Mouse (Mus musculus): ENCODE results near the gene C030005K15Rik. TPM values are rescaled to one million over a fixed set of nuclear protein-coding genes. Genes with fewer than 3 reads are reported as not detected.

C030005K15Rik gene
- total RNA-seq, 1 experiment: not detected

GRCm38 (mm10) chr10:97714584-97714983, 12.0 kb downstream of the C030005K15Rik start:
- in situ Hi-C loops (cut with MboI; ENCODE audit: low sequenced_read_pairs in 2 of 2, unreplicated experiment in 2 of 2): no loop called here
- DNase-seq (ENCODE audit: low read depth, low spot score): no peak
- no peak overlapping the region for H3K27ac ChIP-seq (ENCODE audit: insufficient read depth, low read depth, low read length, poor library complexity, severe bottlenecking)

DNA sequence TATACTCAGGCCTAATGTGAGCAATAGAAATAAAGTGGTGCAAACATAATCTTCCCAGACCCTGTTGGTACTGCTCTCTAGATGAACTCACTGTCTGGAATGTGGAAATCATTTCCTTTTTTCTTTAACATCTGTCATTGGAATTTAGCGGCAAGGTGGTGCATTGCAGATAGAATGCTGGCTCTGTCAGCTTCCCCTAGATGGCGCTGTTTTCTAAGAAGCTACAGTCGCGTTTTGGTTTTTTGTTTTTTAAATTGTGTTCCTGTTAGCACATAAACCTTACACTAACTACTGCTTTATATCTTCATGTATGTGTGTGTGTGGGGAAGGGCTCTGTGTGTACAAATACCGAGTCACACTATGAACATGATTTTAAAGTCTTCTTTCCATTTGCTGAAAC, 13.9 kb downstream of the C030005K15Rik start:
- Histone ChIP-seq H3K9me3 (ENCODE audit: control insufficient read depth, insufficient read depth, low read depth, low read length) (no peaks in the 10 kb centered on the region), H3K4me3 (ENCODE audit: insufficient read depth in 1 of 2, low read depth in 1 of 2, low read length in 2 of 2, poor library complexity in 1 of 2, severe bottlenecking in 1 of 2) (no peak overlapping the region), H3K36me3 (ENCODE audit: control insufficient read depth, insufficient read depth, low read length, poor library complexity, severe bottlenecking) (no peaks in the 10 kb centered on the region), H3K4me1 (ENCODE audit: control insufficient read depth in 2 of 2, insufficient read depth in 2 of 2, low read length in 2 of 2, poor library complexity in 1 of 2) (no peaks in the 10 kb centered on the region), H3K9ac (ENCODE audit: insufficient read depth, low read depth, low read length, poor library complexity, severe bottlenecking) (no peak overlapping the region), H3K27ac (ENCODE audit: insufficient read depth, low read depth, low read length, poor library complexity, severe bottlenecking) (no peak overlapping the region)
- no peak for TF ChIP-seq ZC3H11A (IDR thresholded peaks at IDR 0.05; ENCODE audit: borderline replicate concordance, low read depth, low read length)
- no peak for TF ChIP-seq MAFK (IDR thresholded peaks at IDR 0.05; ENCODE audit: insufficient read depth, low read depth, low read length)
- TF ChIP-seq ZNF384 (IDR thresholded peaks at IDR 0.05; ENCODE audit: low read depth, low read length): no peak
- TF ChIP-seq HCFC1 (IDR thresholded peaks at IDR 0.05; ENCODE audit: borderline replicate concordance, insufficient read depth, low read length): no peak
- no peak for TF ChIP-seq CHD2 (IDR thresholded peaks at IDR 0.05; ENCODE audit: low read depth, low read length)
- in situ Hi-C loops (cut with MboI; ENCODE audit: low sequenced_read_pairs in 2 of 2, unreplicated experiment in 2 of 2): no loop called here
- peak; percentile 30 for DNase-seq (ENCODE audit: low read depth, low spot score)

More at GRCm38 (mm10) chr10:97714584-97714983, 12.0 kb downstream of the C030005K15Rik start:
- no peak overlapping the region for H3K9ac ChIP-seq (ENCODE audit: insufficient read depth, low read depth, low read length, poor library complexity, severe bottlenecking)
- no peaks in the 10 kb centered on the region for H3K36me3 ChIP-seq (ENCODE audit: control insufficient read depth, insufficient read depth, low read length, poor library complexity, severe bottlenecking)
- H3K4me1 ChIP-seq (ENCODE audit: control insufficient read depth in 2 of 2, insufficient read depth in 2 of 2, low read length in 2 of 2, poor library complexity in 1 of 2): no peaks in the 10 kb centered on the region
- TF ChIP-seq CHD2 (IDR thresholded peaks at IDR 0.05; ENCODE audit: low read depth, low read length) (no peak), HCFC1 (IDR thresholded peaks at IDR 0.05; ENCODE audit: borderline replicate concordance, insufficient read depth, low read length) (no peak), MAFK (IDR thresholded peaks at IDR 0.05; ENCODE audit: insufficient read depth, low read depth, low read length) (no peak), ZNF384 (IDR thresholded peaks at IDR 0.05; ENCODE audit: low read depth, low read length) (no peak), ZC3H11A (IDR thresholded peaks at IDR 0.05; ENCODE audit: borderline replicate concordance, low read depth, low read length) (no peak)
- no peaks in the 10 kb centered on the region for H3K9me3 ChIP-seq (ENCODE audit: control insufficient read depth, insufficient read depth, low read depth, low read length)
- H3K4me3 ChIP-seq (ENCODE audit: insufficient read depth in 1 of 2, low read depth in 1 of 2, low read length in 2 of 2, poor library complexity in 1 of 2, severe bottlenecking in 1 of 2): no peak overlapping the region

GRCm38 (mm10) chr10:97704562-97704961, 22.0 kb downstream of the C030005K15Rik start:
- in situ Hi-C loops (cut with MboI; ENCODE audit: low sequenced_read_pairs in 2 of 2, unreplicated experiment in 2 of 2): no loop called here
- DNase-seq (ENCODE audit: low read depth, low spot score): peak; percentile 31
- H3K9ac ChIP-seq (ENCODE audit: insufficient read depth, low read depth, low read length, poor library complexity, severe bottlenecking): no peak overlapping the region
- H3K9me3 ChIP-seq (ENCODE audit: control insufficient read depth, insufficient read depth, low read depth, low read length): no peaks in the 10 kb centered on the region
- no peak overlapping the region for H3K4me3 ChIP-seq (ENCODE audit: insufficient read depth in 1 of 2, low read depth in 1 of 2, low read length in 2 of 2, poor library complexity in 1 of 2, severe bottlenecking in 1 of 2)
- H3K27ac ChIP-seq (ENCODE audit: insufficient read depth, low read depth, low read length, poor library complexity, severe bottlenecking): no peak overlapping the region
- H3K36me3 ChIP-seq (ENCODE audit: control insufficient read depth, insufficient read depth, low read length, poor library complexity, severe bottlenecking): no peaks in the 10 kb centered on the region
- TF ChIP-seq MAFK (IDR thresholded peaks at IDR 0.05; ENCODE audit: insufficient read depth, low read depth, low read length): no peak
- TF ChIP-seq CHD2 (IDR thresholded peaks at IDR 0.05; ENCODE audit: low read depth, low read length): no peak
- peak; percentile 45; the same call in 1 of the 2 replicates for TF ChIP-seq ZC3H11A (IDR thresholded peaks at IDR 0.05; ENCODE audit: borderline replicate concordance, low read depth, low read length)
- no peak for TF ChIP-seq HCFC1 (IDR thresholded peaks at IDR 0.05; ENCODE audit: borderline replicate concordance, insufficient read depth, low read length)
- TF ChIP-seq ZNF384 (IDR thresholded peaks at IDR 0.05; ENCODE audit: low read depth, low read length): no peak
- no peaks in the 10 kb centered on the region for H3K4me1 ChIP-seq (ENCODE audit: control insufficient read depth in 2 of 2, insufficient read depth in 2 of 2, low read length in 2 of 2, poor library complexity in 1 of 2)

DNA sequence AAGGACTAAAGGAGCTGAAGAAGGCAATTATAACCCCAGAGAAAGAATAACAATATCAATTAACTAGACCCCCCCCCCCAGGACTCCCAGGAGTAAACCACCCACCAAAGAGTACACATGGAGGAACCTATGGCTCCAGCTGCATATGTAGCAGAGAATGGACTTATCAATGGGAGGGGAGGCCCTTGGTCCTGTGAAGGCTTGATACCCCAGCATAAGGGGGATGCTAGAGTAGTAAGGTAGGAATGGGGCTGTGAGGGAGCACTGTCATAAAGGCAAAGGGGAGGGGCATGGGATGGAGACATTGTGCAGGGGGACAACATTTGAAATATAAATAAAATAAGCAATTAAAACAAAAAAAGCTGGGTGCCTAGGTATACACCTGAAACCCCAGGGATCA, 24.2 kb downstream of the C030005K15Rik start:
- Histone ChIP-seq H3K9ac (ENCODE audit: insufficient read depth, low read depth, low read length, poor library complexity, severe bottlenecking) (no peak overlapping the region), H3K27ac (ENCODE audit: insufficient read depth, low read depth, low read length, poor library complexity, severe bottlenecking) (no peak overlapping the region), H3K36me3 (ENCODE audit: control insufficient read depth, insufficient read depth, low read length, poor library complexity, severe bottlenecking) (no peaks in the 10 kb centered on the region), H3K9me3 (ENCODE audit: control insufficient read depth, insufficient read depth, low read depth, low read length) (no peaks in the 10 kb centered on the region), H3K4me1 (ENCODE audit: control insufficient read depth in 2 of 2, insufficient read depth in 2 of 2, low read length in 2 of 2, poor library complexity in 1 of 2) (no peaks in the 10 kb centered on the region), H3K4me3 (ENCODE audit: insufficient read depth in 1 of 2, low read depth in 1 of 2, low read length in 2 of 2, poor library complexity in 1 of 2, severe bottlenecking in 1 of 2) (no peak overlapping the region)
- TF ChIP-seq ZC3H11A (IDR thresholded peaks at IDR 0.05; ENCODE audit: borderline replicate concordance, low read depth, low read length): no peak
- no peak for TF ChIP-seq MAFK (IDR thresholded peaks at IDR 0.05; ENCODE audit: insufficient read depth, low read depth, low read length)
- no peak for TF ChIP-seq CHD2 (IDR thresholded peaks at IDR 0.05; ENCODE audit: low read depth, low read length)
- TF ChIP-seq HCFC1 (IDR thresholded peaks at IDR 0.05; ENCODE audit: borderline replicate concordance, insufficient read depth, low read length): no peak
- no peak for TF ChIP-seq ZNF384 (IDR thresholded peaks at IDR 0.05; ENCODE audit: low read depth, low read length)
- in situ Hi-C loops (cut with MboI; ENCODE audit: low sequenced_read_pairs in 2 of 2, unreplicated experiment in 2 of 2): no loop called here
- DNase-seq (ENCODE audit: low read depth, low spot score): no peak

All from ES-E14 (cell line).